Mouse (Mus musculus) midbrain, embryonic 16.5 days (tissue): Measurements from ENCODE around the gene Cacna2d4. TPM values are rescaled to one million over a fixed set of nuclear protein-coding genes. Genes with fewer than 3 reads are reported as not detected.
"Not testable (repeated sequence)": the region's sequence is repeated elsewhere in the genome, so short reads cannot be mapped to it uniquely, and the experiment has no call there.

Experiments used
- ATAC-seq: fragments of 200-750 bp; cut with Nextera tagmentation; 2 replicates; pipeline ENCODE4 v1.8.0; 2017; ENCODE audit warnings: moderate TSS enrichment
- H3K27ac ChIP-seq: fragments of 300-500 bp; sonication (generic); 2 replicates; pipeline ENCODE4 v1.5.1; 2014; ENCODE audit warnings: mild to moderate bottlenecking, low read length, mixed read lengths
- H3K27me3 ChIP-seq: fragments of 300-500 bp; sonication (generic); 2 replicates; pipeline ENCODE4 v1.6.1; 2014; ENCODE audit warnings: low read depth, low read length, mixed read lengths; ENCODE audit not compliant: control insufficient read depth, insufficient read depth
- H3K36me3 ChIP-seq: fragments of 300-500 bp; sonication (generic); 2 replicates; pipeline ENCODE4 v1.6.1; 2014; ENCODE audit warnings: mild to moderate bottlenecking, low read length, moderate library complexity, mixed read lengths; ENCODE audit not compliant: control insufficient read depth, insufficient read depth
- H3K4me1 ChIP-seq: fragments of 300-500 bp; sonication (generic); 2 replicates; pipeline ENCODE4 v1.6.1; 2014; ENCODE audit warnings: mild to moderate bottlenecking, low read length, mixed read lengths; ENCODE audit not compliant: control insufficient read depth, insufficient read depth
- H3K4me2 ChIP-seq: fragments of 300-500 bp; sonication (generic); 2 replicates; pipeline ENCODE4 v1.6.1; 2014; ENCODE audit warnings: mild to moderate bottlenecking, low read length, mixed read lengths
- H3K4me3 ChIP-seq: fragments of 300-500 bp; sonication (generic); 2 replicates; pipeline ENCODE4 v1.5.1; 2014; ENCODE audit warnings: low read depth, mild to moderate bottlenecking, low read length, moderate library complexity, mixed read lengths
- H3K9ac ChIP-seq: fragments of 300-500 bp; sonication (generic); 2 replicates; pipeline ENCODE4 v1.6.1; 2014; ENCODE audit warnings: low read depth, low read length, mixed read lengths
- H3K9me3 ChIP-seq: fragments of 300-500 bp; sonication (generic); replicated peaks from 2 replicates; pipeline ENCODE4 v1.6.1; 2014; ENCODE audit warnings: mild to moderate bottlenecking, low read length, mixed read lengths; ENCODE audit not compliant: control insufficient read depth, poor library complexity, severe bottlenecking
- WGBS: fragments of 180-500 bp; shearing (Covaris S2); extraction: QIAGEN DNeasy Blood & Tissue Kit; methylation state at CpG from one replicate; pipeline ENCODE4 v1.1.7; 2014; 5-methylcytosine and 5-hydroxymethylcytosine counted together
- polyA plus RNA-seq: library from polyadenylated mRNA; unstranded; fragments of >200 nt; fragmentation: Nextera tagmentation; extraction: Ambion mirVana; gene quantifications from 2 replicates; pipeline ENCODE4 v1.2.1, GENCODE M21; 2015

Cacna2d4 gene
- polyA plus RNA-seq, 1 experiment from 2014 or later, result 0.63 TPM

DNA sequence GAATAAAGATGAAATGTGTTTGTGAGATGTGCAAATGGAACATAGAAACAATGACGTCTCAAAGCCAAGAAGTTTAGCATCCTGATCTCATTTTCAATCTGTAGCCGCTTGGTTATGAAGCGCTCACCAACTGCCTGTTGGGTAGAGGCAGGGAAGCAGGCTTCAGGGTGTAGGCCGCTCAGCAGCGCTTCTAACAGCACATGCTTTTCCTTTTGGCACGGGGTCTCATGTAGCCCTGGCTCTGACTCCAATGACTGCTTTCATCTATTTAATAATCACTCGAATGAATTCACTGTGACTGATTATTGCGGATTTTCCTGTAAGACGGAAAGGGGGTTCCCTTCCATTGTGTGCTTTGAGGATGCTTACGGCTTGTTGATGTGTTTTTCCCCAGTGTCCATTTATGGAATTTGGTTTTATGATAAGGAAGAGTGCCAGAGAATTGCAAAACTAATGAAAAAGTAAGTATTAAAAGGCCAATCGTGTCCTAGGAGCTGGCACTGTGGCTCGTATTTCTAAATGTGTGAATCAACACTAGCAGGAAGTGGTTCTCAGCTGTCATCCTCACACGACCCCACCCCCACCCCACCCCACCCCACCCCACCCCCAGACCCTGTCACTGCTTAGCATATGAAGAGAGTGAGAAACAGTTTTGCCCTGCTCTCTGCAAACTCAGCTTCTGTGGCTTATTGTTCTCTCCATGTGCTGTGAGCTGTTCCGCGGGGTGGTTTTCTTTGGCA is 37.6 kb upstream of the Cacna2d4 start:
- Histone ChIP-seq H3K4me1 (peaks cover 9% of the 10 kb centered on the region), H3K4me2 (no peak overlapping the region), H3K27me3 (no peaks in the 10 kb centered on the region), H3K36me3 (peaks cover 8% of the 10 kb centered on the region), H3K9me3 (no peaks in the 10 kb centered on the region), H3K27ac (no peak overlapping the region), H3K4me3 (no peak overlapping the region), H3K9ac (no peak overlapping the region)
- ATAC-seq, result no peak
- 24% methylated on average over 15 of the region's 15 CpGs for WGBS

DNA sequence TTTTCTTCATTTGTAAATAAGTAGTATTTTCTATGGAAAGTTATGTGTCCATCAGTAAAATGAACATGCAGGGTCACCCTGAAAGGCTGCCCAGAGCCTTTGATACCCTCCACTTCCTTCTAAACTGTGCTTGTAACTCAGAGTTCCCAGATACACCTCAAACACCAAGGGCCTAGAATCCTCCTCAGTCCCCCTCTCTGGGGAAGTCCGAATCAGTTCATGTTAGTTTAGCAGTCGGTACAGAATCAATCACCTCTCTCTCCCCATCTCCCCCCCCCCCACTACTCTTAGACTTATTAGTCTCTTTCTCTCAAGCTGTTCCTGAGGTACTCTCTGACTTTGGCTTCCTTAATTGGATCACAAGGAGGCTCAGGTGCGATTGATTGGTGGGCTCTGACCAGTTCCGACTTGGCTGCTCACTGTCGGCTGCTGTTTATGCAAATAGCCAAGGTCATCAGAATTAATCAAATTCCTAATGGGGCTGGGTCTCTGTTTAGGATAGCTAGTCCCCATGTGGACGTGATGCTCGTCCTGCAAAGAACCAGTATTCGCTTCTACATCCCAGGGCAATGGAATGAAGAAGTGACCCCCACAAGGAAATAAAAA is 36.9 kb upstream of the Cacna2d4 start:
- 22% methylated on average over 8 of the region's 8 CpGs for WGBS
- H3K36me3 ChIP-seq, result peaks cover 11% of the 10 kb centered on the region
- no peak overlapping the region for H3K27ac ChIP-seq

DNA sequence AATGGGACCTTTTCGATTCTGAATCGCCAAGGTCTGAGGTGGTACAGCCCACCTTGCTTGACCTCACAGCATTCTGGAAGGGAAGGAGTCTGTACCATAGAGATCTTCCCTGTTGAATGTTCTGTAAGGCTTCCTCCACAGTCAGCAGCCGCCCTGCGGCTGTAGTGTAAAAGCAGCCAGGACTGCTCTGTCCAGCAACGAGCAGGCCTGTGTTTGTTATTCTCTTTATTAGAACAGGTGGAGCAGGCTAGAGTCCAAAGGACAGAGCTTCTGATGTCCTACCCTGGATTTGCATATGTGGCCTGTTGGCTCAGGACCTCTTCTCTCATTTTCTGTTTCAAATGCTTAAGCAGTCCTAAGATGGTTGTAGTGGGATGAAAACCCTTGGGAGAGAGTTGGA is 36.0 kb upstream of the Cacna2d4 start:
- H3K9me3 ChIP-seq, result no peaks in the 10 kb centered on the region
- ATAC-seq, result no peak
- WGBS, result 88% methylated on average over 5 of the region's 5 CpGs
- peaks cover 11% of the 10 kb centered on the region for H3K36me3 ChIP-seq
- H3K4me1 ChIP-seq, result peaks cover 9% of the 10 kb centered on the region
- no peak overlapping the region for H3K27ac ChIP-seq
- H3K9ac ChIP-seq, result no peak overlapping the region
- H3K4me3 ChIP-seq, result no peak overlapping the region
- no peaks in the 10 kb centered on the region for H3K27me3 ChIP-seq
- no peak overlapping the region for H3K4me2 ChIP-seq

More for the DNA sequence above, 36.9 kb upstream of the Cacna2d4 start:
- Histone ChIP-seq H3K9ac (no peak overlapping the region), H3K9me3 (no peaks in the 10 kb centered on the region), H3K4me1 (peaks cover 9% of the 10 kb centered on the region), H3K27me3 (no peaks in the 10 kb centered on the region), H3K4me3 (no peak overlapping the region), H3K4me2 (no peak overlapping the region)
- no peak for ATAC-seq

DNA sequence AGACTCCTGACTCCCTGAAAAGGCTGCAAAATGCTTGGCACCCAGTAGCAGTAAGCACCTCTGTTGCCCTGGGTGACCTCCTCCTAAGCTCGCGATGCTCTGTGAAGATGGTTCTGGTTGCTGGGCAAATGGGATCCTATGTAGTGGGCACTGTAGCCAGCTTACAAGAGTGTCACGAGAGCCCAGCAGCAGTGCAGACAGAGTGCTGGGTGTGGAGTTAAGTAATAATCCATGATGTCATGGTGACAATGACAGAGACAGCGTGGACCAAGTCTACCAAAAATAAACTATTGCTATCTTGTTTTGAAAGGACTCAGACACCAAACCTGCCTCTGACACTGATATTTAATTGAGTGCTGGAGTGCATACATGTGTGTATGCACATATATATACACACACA is 34.8 kb upstream of the Cacna2d4 start:
- ATAC-seq, result no peak
- 91% methylated on average over 4 of the region's 4 CpGs for WGBS
- H3K27me3 ChIP-seq, result no peaks in the 10 kb centered on the region
- H3K9me3 ChIP-seq, result no peaks in the 10 kb centered on the region
- no peak overlapping the region for H3K9ac ChIP-seq
- H3K4me3 ChIP-seq, result no peak overlapping the region
- H3K4me1 ChIP-seq, result peaks cover 9% of the 10 kb centered on the region
- H3K27ac ChIP-seq, result no peak overlapping the region
- H3K4me2 ChIP-seq, result no peak overlapping the region
- peaks cover 11% of the 10 kb centered on the region for H3K36me3 ChIP-seq

DNA sequence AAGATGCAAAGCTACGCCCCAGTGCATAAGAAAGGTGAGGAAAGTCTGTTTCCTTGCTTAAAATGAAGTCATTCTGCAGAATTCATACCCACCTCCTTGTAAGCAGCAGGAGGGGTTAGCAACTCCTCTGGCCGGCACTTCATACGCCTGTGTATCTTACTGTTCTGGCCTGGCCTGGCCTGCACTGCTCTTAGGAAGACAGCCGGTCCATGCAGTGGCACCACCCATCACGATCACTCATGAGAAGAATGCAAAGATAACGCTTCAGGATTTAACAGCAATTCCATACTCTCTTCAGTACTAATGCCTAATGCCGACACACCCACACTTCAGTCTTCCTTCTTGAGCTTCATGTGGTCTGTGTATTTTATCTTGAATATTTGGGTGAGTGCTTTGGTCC is 32.0 kb upstream of the Cacna2d4 start:
- no peaks in the 10 kb centered on the region for H3K27me3 ChIP-seq
- no peak overlapping the region for H3K4me3 ChIP-seq
- H3K27ac ChIP-seq, result no peak overlapping the region
- H3K9me3 ChIP-seq, result no peaks in the 10 kb centered on the region
- peaks cover 3% of the 10 kb centered on the region for H3K4me1 ChIP-seq
- WGBS, result 91% methylated on average over 7 of the region's 7 CpGs
- H3K9ac ChIP-seq, result no peak overlapping the region
- H3K36me3 ChIP-seq, result peaks cover 11% of the 10 kb centered on the region
- H3K4me2 ChIP-seq, result no peak overlapping the region
- no peak for ATAC-seq

DNA sequence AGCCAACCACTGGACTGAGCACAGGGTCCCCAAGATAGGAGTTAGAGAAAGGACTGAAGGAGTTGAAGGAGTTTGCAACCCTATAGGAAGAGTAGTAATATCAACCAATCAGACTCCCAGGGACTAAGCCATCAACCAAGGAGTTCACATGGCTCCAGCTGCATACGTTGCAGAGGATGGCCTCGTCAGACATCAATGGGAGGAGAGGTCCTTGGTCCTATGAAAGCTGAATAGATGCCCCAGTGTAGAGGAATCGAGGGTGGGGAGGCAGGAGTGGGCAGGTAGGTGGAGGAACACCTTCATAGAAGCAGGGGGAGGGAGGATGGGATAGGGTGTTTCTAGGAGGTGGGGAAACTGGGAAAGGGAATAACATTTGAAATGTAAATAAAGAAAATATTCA is 31.4 kb upstream of the Cacna2d4 start:
- H3K4me1 ChIP-seq, result no peaks in the 10 kb centered on the region; the same call in 1 of the 2 replicates
- ATAC-seq, result no peak
- 56% methylated on average over 3 of the region's 3 CpGs for WGBS
- no peaks in the 10 kb centered on the region for H3K9me3 ChIP-seq
- H3K27me3 ChIP-seq, result no peaks in the 10 kb centered on the region
- no peak overlapping the region for H3K9ac ChIP-seq
- H3K4me3 ChIP-seq, result no peak overlapping the region
- peaks cover 11% of the 10 kb centered on the region for H3K36me3 ChIP-seq
- H3K4me2 ChIP-seq, result no peak overlapping the region
- H3K27ac ChIP-seq, result no peak overlapping the region

DNA sequence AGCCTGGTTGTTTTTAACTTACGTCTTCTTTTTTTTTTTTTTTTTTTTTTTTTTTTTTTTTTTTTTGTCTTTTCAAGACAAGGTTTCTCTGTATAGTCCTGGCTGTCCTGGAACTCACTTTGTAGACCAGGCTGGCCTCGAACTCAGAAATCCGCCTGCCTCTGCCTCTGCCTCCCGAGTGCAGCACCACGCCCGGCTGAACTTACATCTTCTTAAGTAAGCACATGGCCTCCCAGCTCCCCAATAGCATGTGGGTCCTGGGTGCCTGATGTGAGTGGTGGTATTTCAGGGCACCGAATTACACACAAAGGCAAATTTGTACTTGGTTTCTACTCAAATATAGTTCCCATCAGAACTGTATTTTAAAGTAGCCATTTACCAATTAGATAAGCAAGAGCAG is 30.3 kb upstream of the Cacna2d4 start:
- H3K4me3 ChIP-seq, H3K4me1 ChIP-seq, H3K4me2 ChIP-seq, H3K9ac ChIP-seq, ATAC-seq, H3K36me3 ChIP-seq, H3K27me3 ChIP-seq, H3K27ac ChIP-seq, H3K9me3 ChIP-seq: not testable (repeated sequence)
- 87% methylated on average over 7 of the region's 7 CpGs for WGBS

DNA sequence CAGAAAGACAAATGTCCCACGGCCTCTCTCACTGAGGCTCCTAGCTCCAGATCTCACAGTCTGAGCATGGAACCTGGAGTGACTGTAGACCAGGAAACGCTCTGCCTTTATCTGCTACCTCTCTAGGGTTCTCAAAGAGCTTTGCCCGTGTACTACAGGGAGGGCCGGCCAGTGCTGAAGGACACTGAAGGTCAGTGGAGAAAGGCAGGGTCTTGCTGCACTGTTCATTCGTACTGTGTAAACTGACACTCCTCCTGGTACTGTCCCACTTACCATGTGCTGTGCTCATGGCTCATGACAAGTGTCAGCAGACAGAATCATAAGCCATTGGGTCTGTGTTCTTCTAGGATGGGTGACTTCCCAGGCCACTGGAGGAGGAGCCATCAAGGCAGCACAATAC is 23.0 kb upstream of the Cacna2d4 start:
- Histone ChIP-seq H3K27ac (no peak overlapping the region), H3K4me3 (no peak overlapping the region), H3K9me3 (no peaks in the 10 kb centered on the region), H3K4me1 (no peaks in the 10 kb centered on the region), H3K27me3 (no peaks in the 10 kb centered on the region), H3K4me2 (no peak overlapping the region), H3K36me3 (peaks cover 18% of the 10 kb centered on the region), H3K9ac (no peak overlapping the region)
- no peak for ATAC-seq
- 94% methylated on average over 5 of the region's 5 CpGs for WGBS

DNA sequence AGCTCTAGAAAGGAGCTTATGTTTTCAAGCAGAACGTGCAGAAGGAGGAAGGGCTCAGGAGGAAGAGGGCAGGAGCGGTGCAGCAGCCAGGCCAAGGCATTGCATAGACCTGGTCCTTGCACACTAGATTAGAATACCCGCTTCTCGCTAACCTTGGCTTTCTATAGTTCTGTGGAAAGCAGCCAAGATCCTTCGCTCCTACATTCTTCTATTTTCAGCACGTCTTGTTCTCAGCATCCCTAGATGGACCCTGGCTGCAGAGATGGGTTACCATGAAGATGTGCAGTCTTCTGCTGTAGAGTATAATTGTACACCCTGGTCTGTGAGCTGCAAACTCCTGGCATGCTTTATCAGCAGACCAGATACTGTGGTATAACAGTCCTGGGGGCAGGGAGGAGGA is 22.1 kb upstream of the Cacna2d4 start:
- Histone ChIP-seq H3K27me3 (no peaks in the 10 kb centered on the region), H3K36me3 (peaks cover 18% of the 10 kb centered on the region), H3K27ac (no peak overlapping the region), H3K4me2 (no peak overlapping the region), H3K9me3 (no peaks in the 10 kb centered on the region), H3K4me3 (no peak overlapping the region), H3K9ac (no peak overlapping the region), H3K4me1 (no peaks in the 10 kb centered on the region)
- WGBS, result 79% methylated on average over 6 of the region's 6 CpGs
- ATAC-seq, result no peak
